Mouse (Mus musculus) gastrocnemius, adult 8-10 months (tissue): Measurements from ENCODE around the gene Reep3. TPM values are rescaled to one million over a fixed set of nuclear protein-coding genes. Genes with fewer than 3 reads are reported as not detected.

Experiments
- DNase-seq, 2 experiments: peaks; one replicate each; pipeline ENCODE4 v3.0.0; 2022; ENCODE audit warnings: low spot score in 2 of 2
- total RNA-seq, 4 experiments: library from RNA; stranded (reverse); gene quantifications; 2 replicates each; pipeline ENCODE4 v1.2.4; 2022

Gene Reep3
- total RNA-seq, 4 experiments from 2014 or later: 7.6 to 9.3 (median 9.0) TPM

- peak in 1 of 2 experiments; percentile 25 for DNase-seq
Observed at GRCm38 (mm10) chr10:67083446-67084166, 13.1 kb downstream of the Reep3 start.

- DNase-seq: no peak
Observed at GRCm38 (mm10) chr10:67082531-67082930, 14.2 kb downstream of the Reep3 start.

- no peak for DNase-seq
Observed at GRCm38 (mm10) chr10:67081206-67082007, 15.3 kb downstream of the Reep3 start.

- no peak for DNase-seq
Observed at GRCm38 (mm10) chr10:67079030-67079429, 17.7 kb downstream of the Reep3 start.

GRCm38 (mm10) chr10:67075931-67076878 is 20.5 kb downstream of the Reep3 start:
- DNase-seq: no peak

GRCm38 (mm10) chr10:67073577-67073976 is 23.2 kb downstream of the Reep3 start:
- no peak for DNase-seq

- no peak for DNase-seq
Observed at GRCm38 (mm10) chr10:67072600-67072999, 24.1 kb downstream of the Reep3 start.

- no peak for DNase-seq
Observed at GRCm38 (mm10) chr10:67071884-67072283, 24.9 kb downstream of the Reep3 start.

- DNase-seq: no peak
Observed at GRCm38 (mm10) chr10:67071389-67071788, 25.4 kb downstream of the Reep3 start.

GRCm38 (mm10) chr10:67069013-67069412 is 27.7 kb downstream of the Reep3 start:
- no peak for DNase-seq

- no peak for DNase-seq
Observed at GRCm38 (mm10) chr10:67066421-67066820, 30.3 kb downstream of the Reep3 start.

GRCm38 (mm10) chr10:67065927-67066326 is 30.8 kb downstream of the Reep3 start:
- no peak for DNase-seq

- no peak for DNase-seq
Observed at GRCm38 (mm10) chr10:67065277-67065887, 31.4 kb downstream of the Reep3 start.

- DNase-seq: no peak
Observed at GRCm38 (mm10) chr10:67061823-67062222, 34.9 kb downstream of the Reep3 start.

GRCm38 (mm10) chr10:67061367-67061801 is 35.4 kb downstream of the Reep3 start:
- DNase-seq: no peak

- DNase-seq: no peak
Observed at GRCm38 (mm10) chr10:67058702-67059101, 38.0 kb downstream of the Reep3 start.

GRCm38 (mm10) chr10:67058297-67058696 is 38.4 kb downstream of the Reep3 start:
- peak; percentile 55 to 71 for DNase-seq

- no peak for DNase-seq
Observed at GRCm38 (mm10) chr10:67057696-67058095, 39.0 kb downstream of the Reep3 start.

GRCm38 (mm10) chr10:67057208-67057607 is 39.5 kb downstream of the Reep3 start:
- DNase-seq: no peak

- DNase-seq: no peak
Observed at GRCm38 (mm10) chr10:67055867-67056856, 40.6 kb downstream of the Reep3 start.
